Mouse (Mus musculus) midbrain, embryonic 12.5 days (tissue): ENCODE results near the gene Cabin1. TPM values are rescaled to one million over a fixed set of nuclear protein-coding genes. Genes with fewer than 3 reads are reported as not detected.

Source experiments
- ATAC-seq: fragments of 200-750 bp; cut with Nextera tagmentation; 2 replicates; pipeline ENCODE4 v1.8.0; 2017; ENCODE audit warnings: low read depth, moderate TSS enrichment, moderate library complexity; ENCODE audit not compliant: low FRiP score
- H3K27ac ChIP-seq: fragments of 300-500 bp; sonication (generic); replicated peaks from 2 replicates; pipeline ENCODE4 v1.5.1; 2016; ENCODE audit warnings: mild to moderate bottlenecking
- H3K27me3 ChIP-seq: fragments of 300-500 bp; sonication (generic); 2 replicates; pipeline ENCODE4 v1.6.1; 2016; ENCODE audit warnings: mild to moderate bottlenecking
- H3K36me3 ChIP-seq: fragments of 300-500 bp; sonication (generic); 2 replicates; pipeline ENCODE4 v1.6.1; 2016
- H3K4me1 ChIP-seq: fragments of 300-500 bp; sonication (generic); 2 replicates; pipeline ENCODE4 v1.6.1; 2016
- H3K4me2 ChIP-seq: fragments of 300-500 bp; sonication (generic); replicated peaks from 2 replicates; pipeline ENCODE4 v1.6.1; 2016; ENCODE audit warnings: mild to moderate bottlenecking, moderate library complexity
- H3K4me3 ChIP-seq: fragments of 300-500 bp; sonication (generic); 2 replicates; pipeline ENCODE4 v1.5.1; 2016; ENCODE audit warnings: mild to moderate bottlenecking
- H3K9ac ChIP-seq: fragments of 300-500 bp; sonication (generic); replicated peaks from 2 replicates; pipeline ENCODE4 v1.6.1; 2016; ENCODE audit warnings: mild to moderate bottlenecking, moderate library complexity
- H3K9me3 ChIP-seq: fragments of 300-500 bp; sonication (generic); 2 replicates; pipeline ENCODE4 v1.6.1; 2016; ENCODE audit warnings: mild to moderate bottlenecking
- WGBS: fragments of 180-500 bp; shearing (Covaris S2); methylation state at CpG from one replicate; pipeline ENCODE4 v1.1.7; 2016; 5-methylcytosine and 5-hydroxymethylcytosine counted together
- polyA plus RNA-seq: library from polyadenylated mRNA; unstranded; fragments of >200 nt; fragmentation: Nextera tagmentation; extraction: Ambion mirVana; gene quantifications from 2 replicates; pipeline ENCODE4 v1.2.1, GENCODE M21; 2016

The Cabin1 gene
- polyA plus RNA-seq, 1 experiment from 2014 or later: 46.3 TPM

DNA sequence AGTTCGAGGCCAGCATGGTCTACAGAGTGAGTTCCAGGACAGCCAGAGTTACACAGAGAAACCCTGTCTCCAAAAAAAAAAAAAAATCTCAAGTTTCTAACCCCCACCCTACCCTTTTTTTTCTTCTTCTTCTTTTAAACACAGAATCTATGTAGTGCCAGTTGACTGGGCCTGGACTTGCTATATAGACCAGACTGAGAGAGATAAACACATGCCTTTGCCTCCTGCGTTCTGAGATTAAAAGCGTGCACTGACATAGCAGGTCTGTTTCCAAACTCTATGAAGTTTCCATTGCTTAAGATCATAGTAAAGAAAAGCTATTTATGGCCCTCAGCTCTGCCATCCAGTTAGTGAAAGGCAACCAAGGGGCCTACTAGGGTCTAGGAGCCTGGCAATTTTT lies 1.7 kb downstream of the Cabin1 start:
- H3K27me3 ChIP-seq: no peaks in the 10 kb centered on the region
- no peak overlapping the region for H3K4me3 ChIP-seq
- H3K4me2 ChIP-seq: 0 out of 2 replicates have a peak overlapping the region, but pooled peaks have one; percentile 19
- no peak overlapping the region for H3K27ac ChIP-seq
- 0 out of 2 replicates have a peak overlapping the region, but pooled peaks have one; percentile 8 for H3K9ac ChIP-seq
- WGBS: 98% methylated on average over 3 of the region's 3 CpGs
- H3K36me3 ChIP-seq: peaks cover 8% of the 10 kb centered on the region
- ATAC-seq: no peak
- H3K4me1 ChIP-seq: peaks cover 15% of the 10 kb centered on the region
- H3K9me3 ChIP-seq: no peaks in the 10 kb centered on the region

DNA sequence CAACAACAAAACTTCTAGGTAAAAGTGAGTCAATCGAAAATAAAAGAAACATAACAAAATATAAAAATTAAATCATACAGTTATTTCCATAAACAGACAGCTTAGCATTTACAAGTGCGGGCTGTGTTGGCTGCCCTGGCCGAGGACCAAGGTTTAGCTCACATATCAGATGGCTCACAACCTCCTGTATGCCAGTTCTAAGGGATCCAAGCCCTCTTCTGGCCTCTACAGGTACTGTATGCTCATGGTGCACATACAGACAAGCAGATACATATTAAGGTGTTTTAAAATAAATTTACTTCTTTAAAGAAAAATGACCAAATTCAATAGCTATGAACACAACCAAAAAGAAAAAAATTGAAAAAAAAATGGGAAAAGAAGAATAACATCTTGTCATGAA lies 3.8 kb downstream of the Cabin1 start:
- H3K36me3 ChIP-seq: peaks cover 16% of the 10 kb centered on the region
- 99% methylated on average over 3 of the region's 3 CpGs for WGBS
- H3K9me3 ChIP-seq: no peaks in the 10 kb centered on the region

DNA sequence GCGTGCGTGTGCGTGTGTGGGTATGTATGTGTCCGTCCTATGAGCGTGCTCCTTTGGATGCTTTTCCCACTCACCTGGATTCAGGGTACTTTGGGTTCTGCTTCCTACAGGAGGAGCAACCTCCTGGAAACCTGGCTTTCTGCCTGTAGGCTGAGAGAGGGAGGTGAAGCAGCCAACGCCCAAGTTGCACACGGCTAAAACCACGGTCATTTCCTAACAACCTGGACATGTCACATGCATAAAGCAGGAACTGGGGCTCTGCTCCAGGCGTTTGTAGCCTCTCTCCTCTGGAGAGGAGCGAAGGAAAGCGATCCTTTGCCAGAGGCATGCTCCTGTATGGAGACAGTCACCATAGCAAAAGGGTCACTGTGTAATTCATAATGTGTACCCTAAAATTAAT lies 7.4 kb downstream of the Cabin1 start:
- WGBS: 94% methylated on average over 11 of the region's 11 CpGs
- no peak for ATAC-seq
- no peak overlapping the region for H3K4me2 ChIP-seq

More for the DNA sequence above, 3.8 kb downstream of the Cabin1 start:
- ATAC-seq: no peak
- no peaks in the 10 kb centered on the region for H3K27me3 ChIP-seq
- H3K4me2 ChIP-seq: no peak overlapping the region
- H3K4me1 ChIP-seq: peaks cover 15% of the 10 kb centered on the region
- no peak overlapping the region for H3K4me3 ChIP-seq
- no peak overlapping the region for H3K9ac ChIP-seq
- no peak overlapping the region for H3K27ac ChIP-seq

DNA sequence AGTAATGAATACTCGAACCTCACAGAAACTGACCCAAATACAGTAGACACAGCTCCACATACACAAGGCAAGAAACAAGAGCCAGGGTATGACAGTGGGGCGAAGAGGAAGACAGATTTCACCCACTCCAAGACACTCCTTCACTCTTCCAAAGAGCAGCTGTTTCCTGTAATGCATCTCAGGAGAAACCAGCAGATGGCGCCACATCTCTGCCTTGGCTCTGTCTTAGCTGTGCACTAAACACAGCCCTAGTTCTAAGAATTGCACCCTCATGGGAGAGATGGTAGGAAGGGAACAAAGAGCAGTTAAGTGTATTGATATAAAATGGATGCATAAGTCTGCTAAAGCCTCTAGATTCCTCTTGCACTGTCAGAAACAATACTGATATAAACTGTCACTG lies 20.1 kb downstream of the Cabin1 start:
- no peaks in the 10 kb centered on the region for H3K9me3 ChIP-seq
- H3K36me3 ChIP-seq: peaks cover 92% of the 10 kb centered on the region
- peak; percentile 75; the same call in 1 of the 2 replicates for ATAC-seq
- no peak overlapping the region for H3K4me2 ChIP-seq
- H3K9ac ChIP-seq: no peak overlapping the region
- H3K4me3 ChIP-seq: no peak overlapping the region
- WGBS: 47% methylated on average over 3 of the region's 3 CpGs
- no peaks in the 10 kb centered on the region for H3K4me1 ChIP-seq
- H3K27me3 ChIP-seq: no peaks in the 10 kb centered on the region
- H3K27ac ChIP-seq: no peak overlapping the region

More for the DNA sequence above, 7.4 kb downstream of the Cabin1 start:
- Histone ChIP-seq H3K4me3 (no peak overlapping the region), H3K36me3 (peaks cover 50% of the 10 kb centered on the region), H3K27me3 (no peaks in the 10 kb centered on the region), H3K9me3 (no peaks in the 10 kb centered on the region), H3K27ac (no peak overlapping the region), H3K9ac (no peak overlapping the region), H3K4me1 (no peaks in the 10 kb centered on the region)

DNA sequence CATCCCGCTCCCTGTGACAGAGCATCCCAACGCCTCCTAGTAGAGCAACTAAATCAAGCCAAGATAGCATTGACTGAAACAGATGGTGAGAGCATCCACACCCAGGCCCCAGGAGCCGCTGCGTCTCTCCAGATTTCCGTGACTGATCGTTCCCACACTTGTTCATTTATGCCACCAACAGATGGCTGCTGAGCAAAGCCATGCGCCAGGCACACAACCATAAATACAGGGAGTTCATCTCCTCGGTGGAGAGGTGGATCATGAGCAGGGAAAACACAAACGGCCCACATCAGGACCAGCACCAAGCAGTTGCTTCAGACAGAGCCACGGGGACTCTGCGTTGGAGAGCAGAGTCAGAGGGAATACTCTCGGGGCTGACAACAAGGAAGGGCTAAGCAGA lies 20.8 kb downstream of the Cabin1 start:
- H3K27ac ChIP-seq: no peak overlapping the region
- H3K4me3 ChIP-seq: no peak overlapping the region

DNA sequence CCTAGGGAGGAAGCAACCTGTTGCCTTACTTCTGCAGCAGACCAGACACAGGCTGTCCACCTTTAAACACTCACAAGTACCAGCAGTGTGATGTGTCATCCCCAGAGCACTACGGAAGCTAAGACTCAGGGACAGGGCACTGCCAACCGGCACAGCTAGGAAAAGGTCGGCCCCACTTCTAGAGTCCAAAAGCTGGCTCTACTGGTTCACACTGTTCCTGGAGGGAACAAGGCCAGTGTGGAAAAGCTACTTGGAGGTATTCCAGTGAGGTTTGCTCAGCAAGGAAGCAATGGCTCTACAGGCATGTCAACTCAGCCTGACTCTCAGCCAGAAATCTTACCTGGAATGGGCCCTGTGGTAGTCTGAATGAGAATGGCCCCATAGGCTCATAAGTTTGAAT lies 23.3 kb downstream of the Cabin1 start:
- 96% methylated on average over 3 of the region's 3 CpGs for WGBS
- Histone ChIP-seq H3K27me3 (no peaks in the 10 kb centered on the region), H3K9ac (no peak overlapping the region), H3K36me3 (peaks cover 87% of the 10 kb centered on the region), H3K9me3 (no peaks in the 10 kb centered on the region), H3K27ac (no peak overlapping the region), H3K4me1 (no peaks in the 10 kb centered on the region), H3K4me3 (no peak overlapping the region), H3K4me2 (no peak overlapping the region)
- ATAC-seq: no peak

More for the DNA sequence above, 20.8 kb downstream of the Cabin1 start:
- ATAC-seq: no peak
- peaks cover 92% of the 10 kb centered on the region for H3K36me3 ChIP-seq
- no peaks in the 10 kb centered on the region for H3K27me3 ChIP-seq
- H3K4me1 ChIP-seq: no peaks in the 10 kb centered on the region
- H3K4me2 ChIP-seq: no peak overlapping the region
- 93% methylated on average over 12 of the region's 12 CpGs for WGBS
- H3K9ac ChIP-seq: no peak overlapping the region
- no peaks in the 10 kb centered on the region for H3K9me3 ChIP-seq

DNA sequence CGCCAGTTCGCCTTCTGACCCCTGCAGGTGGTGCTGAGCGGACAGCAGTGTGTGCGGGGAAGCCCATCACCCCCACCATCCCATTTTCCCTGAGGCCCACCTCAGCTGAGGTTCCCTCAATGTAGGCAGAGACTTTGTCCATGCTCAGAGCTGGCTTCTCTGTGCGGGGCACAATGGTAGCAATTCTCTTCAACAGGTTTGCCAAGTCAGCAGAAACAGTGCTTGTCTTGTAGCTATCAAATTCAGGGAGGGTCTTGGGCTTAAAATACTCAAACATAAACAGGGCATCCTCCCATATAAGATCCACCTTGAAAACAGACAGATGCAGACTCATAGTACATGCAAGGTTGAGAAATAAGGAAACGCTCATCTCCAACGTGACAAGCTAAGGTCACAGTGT lies 38.7 kb downstream of the Cabin1 start:
- Histone ChIP-seq H3K27ac (no peak overlapping the region), H3K4me2 (no peak overlapping the region), H3K9me3 (no peaks in the 10 kb centered on the region), H3K36me3 (peaks cover 91% of the 10 kb centered on the region), H3K9ac (no peak overlapping the region), H3K27me3 (no peaks in the 10 kb centered on the region), H3K4me3 (no peak overlapping the region), H3K4me1 (no peaks in the 10 kb centered on the region)
- WGBS: 89% methylated on average over 7 of the region's 7 CpGs
- ATAC-seq: no peak

DNA sequence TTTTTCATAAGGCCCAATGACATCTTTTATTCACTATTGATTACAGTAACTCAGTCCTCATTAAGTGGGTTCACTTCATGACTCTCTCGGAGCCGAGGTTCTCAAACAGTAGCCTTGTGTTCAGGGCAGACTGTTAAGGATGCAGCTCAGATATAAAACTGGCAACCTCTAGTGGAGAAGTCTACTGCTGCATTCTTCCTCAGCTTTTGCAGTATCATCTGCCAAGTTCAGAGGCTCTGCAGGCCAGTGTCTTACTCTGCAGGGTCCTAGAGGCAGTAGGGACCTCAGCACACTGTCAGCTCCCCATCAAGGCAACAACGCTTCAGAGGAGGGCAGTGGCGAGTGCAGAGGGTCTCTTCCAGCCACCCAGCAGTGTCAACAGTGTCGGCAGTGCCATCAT lies 43.9 kb downstream of the Cabin1 start:
- Histone ChIP-seq H3K36me3 (peaks cover 90% of the 10 kb centered on the region), H3K27me3 (no peaks in the 10 kb centered on the region), H3K4me1 (no peaks in the 10 kb centered on the region), H3K4me3 (no peak overlapping the region), H3K4me2 (no peak overlapping the region), H3K9me3 (no peaks in the 10 kb centered on the region), H3K27ac (no peak overlapping the region), H3K9ac (no peak overlapping the region)
- 92% methylated on average over 5 of the region's 5 CpGs for WGBS
- no peak for ATAC-seq

DNA sequence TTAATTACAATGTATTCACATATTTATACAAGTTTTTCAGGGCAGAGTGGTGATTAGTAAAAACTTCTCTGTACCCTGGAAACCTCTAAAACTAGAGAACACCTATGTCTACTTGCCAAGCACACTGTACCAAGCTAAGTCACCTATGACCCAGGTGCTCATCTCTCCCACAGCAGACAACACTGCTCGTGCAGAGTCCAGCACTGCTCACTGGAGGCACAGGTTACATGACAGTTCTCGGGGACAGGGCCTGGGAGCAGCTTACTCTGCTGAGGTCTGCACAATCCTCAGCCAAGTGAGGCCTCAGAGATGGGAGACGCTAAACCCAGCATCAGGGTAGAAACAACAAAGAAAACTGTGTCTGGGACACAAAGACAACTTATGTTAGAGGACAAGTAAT lies 49.3 kb downstream of the Cabin1 start:
- no peaks in the 10 kb centered on the region for H3K4me1 ChIP-seq
- no peaks in the 10 kb centered on the region for H3K27me3 ChIP-seq
- H3K27ac ChIP-seq: no peak overlapping the region
- WGBS: 80% methylated on average over 3 of the region's 3 CpGs
- no peak for ATAC-seq
- H3K4me3 ChIP-seq: no peak overlapping the region
- H3K36me3 ChIP-seq: peaks cover 78% of the 10 kb centered on the region
- H3K9me3 ChIP-seq: no peaks in the 10 kb centered on the region
- H3K4me2 ChIP-seq: no peak overlapping the region
- H3K9ac ChIP-seq: no peak overlapping the region

DNA sequence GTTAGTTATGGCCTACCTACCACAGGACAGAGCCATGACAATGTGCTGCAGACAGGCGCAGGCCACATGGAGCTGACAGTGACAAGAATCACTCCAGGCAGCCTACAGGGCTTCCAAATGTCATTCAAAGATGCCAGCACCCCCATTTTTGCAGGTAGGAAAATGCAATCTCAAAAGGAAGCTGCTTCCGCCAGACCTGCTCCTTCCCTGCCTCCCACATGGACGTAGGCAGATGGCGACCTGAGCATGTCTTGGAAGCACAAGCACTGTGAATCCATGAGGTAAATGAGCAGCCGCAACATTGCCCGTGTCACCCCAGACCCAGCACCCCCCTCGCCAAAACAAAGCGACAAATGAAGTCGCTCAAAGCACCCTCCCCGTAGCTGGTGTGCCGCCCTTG lies 51.1 kb downstream of the Cabin1 start:
- Histone ChIP-seq H3K27me3 (no peaks in the 10 kb centered on the region), H3K9me3 (no peaks in the 10 kb centered on the region), H3K4me3 (no peak overlapping the region), H3K36me3 (peaks cover 71% of the 10 kb centered on the region), H3K4me2 (no peak overlapping the region), H3K9ac (no peak overlapping the region), H3K4me1 (0 out of 2 replicates have a peak, but pooled peaks cover 4% of the 10 kb centered on the region), H3K27ac (no peak overlapping the region)
- 94% methylated on average over 11 of the region's 11 CpGs for WGBS
- ATAC-seq: no peak

DNA sequence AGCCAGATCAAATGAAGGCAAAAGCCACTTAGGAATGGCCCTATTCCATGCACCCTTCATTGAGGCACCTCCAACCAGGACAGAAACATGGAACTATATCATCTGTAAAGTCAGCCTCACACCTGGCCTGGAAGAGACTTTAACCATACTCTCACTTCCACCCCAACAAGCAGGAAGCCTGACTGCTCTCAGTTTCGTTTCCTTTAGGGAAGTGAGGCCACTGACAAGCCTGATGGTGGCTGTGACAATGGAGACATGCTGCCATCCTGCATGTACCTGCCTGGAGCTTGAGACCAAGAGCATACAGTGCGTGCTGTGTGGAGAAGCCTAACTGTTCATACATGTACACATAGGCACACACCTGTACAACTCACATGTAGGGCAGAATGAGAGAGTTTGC lies 53.9 kb downstream of the Cabin1 start:
- 91% methylated on average over 2 of the region's 2 CpGs for WGBS
- Histone ChIP-seq H3K27ac (no peak overlapping the region), H3K4me3 (no peak overlapping the region), H3K9ac (no peak overlapping the region), H3K4me2 (no peak overlapping the region), H3K9me3 (no peaks in the 10 kb centered on the region), H3K27me3 (no peaks in the 10 kb centered on the region), H3K36me3 (peaks cover 60% of the 10 kb centered on the region), H3K4me1 (peaks cover 7% of the 10 kb centered on the region; the same call in 1 of the 2 replicates)
- ATAC-seq: no peak

DNA sequence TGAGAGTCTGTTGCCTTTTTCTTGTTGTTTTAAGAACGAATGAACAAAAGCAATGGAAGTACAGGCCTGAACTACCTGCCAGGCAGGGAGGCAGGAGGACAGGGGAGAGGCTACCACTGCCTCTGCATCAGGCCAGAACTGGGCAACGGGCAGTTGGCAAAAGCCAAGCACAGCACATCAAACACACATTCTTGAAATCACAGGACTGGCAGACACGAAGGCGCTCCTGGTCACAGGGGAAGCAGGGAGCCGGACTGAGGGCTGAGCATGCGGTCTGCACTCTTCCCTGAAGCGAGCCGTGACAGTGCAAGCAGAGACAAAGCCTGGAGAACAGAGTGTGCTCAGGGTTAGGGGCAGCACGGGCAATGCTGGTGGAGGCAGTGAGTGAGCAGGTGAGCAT lies 54.9 kb downstream of the Cabin1 start:
- 89% methylated on average over 9 of the region's 9 CpGs for WGBS
- Histone ChIP-seq H3K36me3 (peaks cover 55% of the 10 kb centered on the region), H3K27ac (no peak overlapping the region), H3K4me2 (no peak overlapping the region), H3K27me3 (no peaks in the 10 kb centered on the region), H3K4me1 (peaks cover 16% of the 10 kb centered on the region), H3K9ac (no peak overlapping the region), H3K9me3 (no peaks in the 10 kb centered on the region), H3K4me3 (no peak overlapping the region)
- no peak for ATAC-seq

DNA sequence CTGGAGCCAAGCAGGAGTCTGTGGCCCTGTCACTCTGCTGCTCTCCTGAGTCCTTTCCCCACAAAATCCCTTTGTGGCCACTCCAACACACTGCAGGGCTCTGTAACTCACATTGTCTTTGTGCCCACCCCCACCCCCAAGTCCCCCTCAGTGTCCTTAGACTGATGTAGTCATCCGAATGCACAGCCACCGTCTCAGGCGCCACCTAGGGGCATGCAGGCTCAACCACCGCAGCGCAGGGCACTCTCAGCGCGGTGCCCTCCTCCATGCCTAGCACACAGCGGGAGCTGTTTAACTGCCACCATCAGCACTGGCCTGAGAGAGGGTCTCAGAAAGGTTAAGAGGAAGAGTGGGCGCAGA lies 55.5 kb downstream of the Cabin1 start:
- H3K9me3 ChIP-seq: no peaks in the 10 kb centered on the region
- peaks cover 50% of the 10 kb centered on the region for H3K36me3 ChIP-seq
- H3K4me1 ChIP-seq: peaks cover 22% of the 10 kb centered on the region
- no peak overlapping the region for H3K4me2 ChIP-seq
- H3K27me3 ChIP-seq: no peaks in the 10 kb centered on the region
- 44% methylated on average over 9 of the region's 9 CpGs for WGBS
- ATAC-seq: peak; percentile 66
- H3K4me3 ChIP-seq: no peak overlapping the region
- no peak overlapping the region for H3K27ac ChIP-seq
- H3K9ac ChIP-seq: no peak overlapping the region
